19 mouse cellular contexts compared by ENCODE assay signal in the genomic region with DNA sequence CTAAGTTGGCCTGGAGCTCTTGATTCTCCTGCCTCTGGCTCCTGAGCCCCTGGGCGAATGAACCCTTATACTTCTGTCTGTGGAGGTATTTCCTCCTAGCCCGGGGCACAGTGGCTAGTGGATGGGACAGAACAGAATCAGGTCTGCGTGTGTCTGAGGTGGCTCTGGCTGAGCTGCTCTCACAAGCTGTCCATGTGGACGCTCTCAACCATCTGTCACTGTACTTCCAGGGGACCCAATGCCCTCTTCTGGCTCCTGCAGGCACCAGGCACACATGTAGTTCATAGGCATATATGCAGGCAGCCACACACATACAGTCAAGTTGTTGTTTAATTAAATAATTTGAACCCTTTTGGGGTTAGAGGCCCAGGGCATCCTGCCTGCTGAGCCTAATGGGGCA. TPM values are rescaled to one million over a fixed set of nuclear protein-coding genes. Genes with fewer than 3 reads are reported as not detected.
DNase-seq lines count a peak whose midpoint lies in the region; ATAC-seq lines count a peak whose summit lies in the region.
"Had no signal": no experiment of that assay in that cellular context is flagged by ENCODE, and none has a peak within 500 bp of the region (broad histone marks: within the 10 kb centered on the region; RNA-seq: fewer than 3 reads in every experiment).

No protein-coding gene starts in this region.

- intact Hi-C loops in heart, postnatal 14 days (cut with DNase I), result no loop called here

- H3K27me3 ChIP-seq in heart, embryonic 14.5 days (ENCODE audit: control insufficient read depth, insufficient read depth, low read length), result no peaks in the 10 kb centered on the region; the same call in 1 of the 2 replicates
- H3K27me3 ChIP-seq in intestine, embryonic 15.5 days (replicated peaks), result no peaks in the 10 kb centered on the region
- H3K27me3 ChIP-seq: embryonic facial prominence, embryonic 13.5 days; neural tube, embryonic 13.5 days had no signal

- H3K4me1 ChIP-seq in heart, embryonic 14.5 days (ENCODE audit: control insufficient read depth in 2 of 2, insufficient read depth in 2 of 2, low read length in 2 of 2), result peaks cover 6 to 7% of the 10 kb centered on the region in 2 experiments
- H3K4me1 ChIP-seq in intestine, embryonic 15.5 days (replicated peaks), result peaks cover 33% of the 10 kb centered on the region
- H3K4me1 ChIP-seq: neural tube, embryonic 13.5 days had no signal

- H3K27ac ChIP-seq in heart, embryonic 14.5 days (replicated peaks in 1 of 2; ENCODE audit: control insufficient read depth in 1 of 2, insufficient read depth in 1 of 2, low read depth in 2 of 2, low read length in 2 of 2), result no peak overlapping the region
- peak overlapping the region; percentile 75 for H3K27ac ChIP-seq in intestine, embryonic 15.5 days
- H3K27ac ChIP-seq: embryonic facial prominence, embryonic 13.5 days; limb, embryonic 10.5 days; neural tube, embryonic 13.5 days had no signal

- H3K4me2 ChIP-seq in heart, embryonic 14.5 days (ENCODE audit: low read length), result no peak overlapping the region
- H3K4me2 ChIP-seq in intestine, embryonic 15.5 days (replicated peaks), result no peak overlapping the region; the same call in 1 of the 2 replicates
- H3K4me2 ChIP-seq: embryonic facial prominence, embryonic 13.5 days; heart, embryonic 12.5 days; neural tube, embryonic 13.5 days had no signal

- H3K9me3 ChIP-seq in heart, embryonic 14.5 days (ENCODE audit: control insufficient read depth, low read length), result no peaks in the 10 kb centered on the region
- no peaks in the 10 kb centered on the region for H3K9me3 ChIP-seq in intestine, embryonic 15.5 days
- H3K9me3 ChIP-seq: embryonic facial prominence, embryonic 13.5 days; heart, embryonic 12.5 days; limb, embryonic 10.5 days; neural tube, embryonic 13.5 days had no signal

- no peak overlapping the region for H3K4me3 ChIP-seq in heart, embryonic 14.5 days (ENCODE audit: control insufficient read depth in 1 of 2, insufficient read depth in 1 of 2, low read depth in 1 of 2, low read length in 2 of 2)
- no peak overlapping the region for H3K4me3 ChIP-seq in intestine, embryonic 15.5 days (replicated peaks)
- H3K4me3 ChIP-seq: embryonic facial prominence, embryonic 13.5 days; heart, embryonic 12.5 days; limb, embryonic 10.5 days; neural tube, embryonic 13.5 days had no signal

- no peak overlapping the region for H3K9ac ChIP-seq in heart, embryonic 14.5 days (ENCODE audit: low read length)
- H3K9ac ChIP-seq in intestine, embryonic 15.5 days, result no peak overlapping the region
- H3K9ac ChIP-seq: embryonic facial prominence, embryonic 13.5 days; heart, embryonic 12.5 days; neural tube, embryonic 13.5 days had no signal

- DNase-seq in heart, postnatal 14 days, result no peak
- DNase-seq in retina, postnatal 1 day, result peak; percentile 29
- DNase-seq in retina, embryonic 14.5 days (ENCODE audit: low spot score), result no peak
- DNase-seq in c-Kit-positive CD71-positive TER-119-positive erythroid progenitor cells, embryonic 14.5 days (ENCODE audit: low spot score), result no peak
- DNase-seq in frontal cortex, postnatal 14 days (ENCODE audit: low spot score in 2 of 2), result no peak

- 0 out of 2 replicates have a peak, but pooled peaks have one; percentile 10 for ATAC-seq in heart, embryonic 14.5 days (ENCODE audit: insufficient number of reproducible peaks, insufficient read depth, low FRiP score, low read depth)
- peak; percentile 16; the same call in 1 of the 2 replicates for ATAC-seq in intestine, embryonic 15.5 days
- ATAC-seq in frontal cortex, adult (ENCODE audit: low TSS enrichment), result no peak

- H3K36me3 ChIP-seq in heart, embryonic 14.5 days (ENCODE audit: control insufficient read depth, insufficient read depth, low read length), result no peaks in the 10 kb centered on the region
- H3K36me3 ChIP-seq in intestine, embryonic 15.5 days, result no peaks in the 10 kb centered on the region
- H3K36me3 ChIP-seq: embryonic facial prominence, embryonic 13.5 days; heart, embryonic 12.5 days; limb, embryonic 10.5 days; neural tube, embryonic 13.5 days had no signal

- WGBS in heart, embryonic 14.5 days, result 61% methylated on average over 4 of the region's 4 CpGs
- WGBS in intestine, embryonic 15.5 days, result 58% methylated on average over 4 of the region's 4 CpGs

RNA-seq across cellular contexts. Expression of a gene that starts 4.0 kb away (rescaled TPM):
- not detected in 2 replicates for polyA plus RNA-seq in heart, embryonic 14.5 days (2014; fragmentation: Nextera tagmentation; extraction: Ambion mirVana)
- total RNA-seq in heart, postnatal 14 days (2021), result under 1 TPM in 1 of 2 experiments, not detected in 1; 0.53 TPM
- 1,110 and 1,149 TPM in 2 replicates for polyA plus RNA-seq in intestine, embryonic 15.5 days (2015; fragmentation: Nextera tagmentation; extraction: Ambion mirVana)
- total RNA-seq: common myeloid progenitor, adult 5-6 weeks; hematopoietic stem cell, adult 5-6 weeks; megakaryocyte progenitor cell, adult 5-6 weeks had no signal
- polyA plus RNA-seq: embryonic facial prominence, embryonic 13.5 days; forebrain, embryonic 11.5 days; inflammation-experienced regulatory T-cells, adult 6 months; limb, embryonic 10.5 days; neural tube, embryonic 13.5 days had no signal

RNA-seq across cellular contexts. Expression of a gene that starts 16.9 kb away (rescaled TPM):
- 29.0 and 30.1 TPM in 2 replicates for polyA plus RNA-seq in heart, embryonic 14.5 days (2014; fragmentation: Nextera tagmentation; extraction: Ambion mirVana)
- 10 to 100 TPM; 47.5 to 50.8 TPM for total RNA-seq in heart, postnatal 14 days (2021)
- polyA plus RNA-seq in intestine, embryonic 15.5 days (2015; fragmentation: Nextera tagmentation; extraction: Ambion mirVana), result 44.0 and 47.5 TPM in 2 replicates
- total RNA-seq: common myeloid progenitor, adult 5-6 weeks; hematopoietic stem cell, adult 5-6 weeks; megakaryocyte progenitor cell, adult 5-6 weeks had no signal
- polyA plus RNA-seq: inflammation-experienced regulatory T-cells, adult 6 months had no signal

RNA-seq across cellular contexts. Expression of a gene that starts 17.7 kb away (rescaled TPM):
- polyA plus RNA-seq in heart, embryonic 14.5 days (2014; fragmentation: Nextera tagmentation; extraction: Ambion mirVana), result 30.7 and 33.2 TPM in 2 replicates
- total RNA-seq in heart, postnatal 14 days (2021), result 10 to 100 TPM; 38.4 to 39.7 TPM
- 47.6 and 51.7 TPM in 2 replicates for polyA plus RNA-seq in intestine, embryonic 15.5 days (2015; fragmentation: Nextera tagmentation; extraction: Ambion mirVana)

RNA-seq across cellular contexts. Expression of a gene that starts 40.2 kb away (rescaled TPM):
- 0.16 TPM in 1 of 2 replicates, not detected in the other for polyA plus RNA-seq in heart, embryonic 14.5 days (2014; fragmentation: Nextera tagmentation; extraction: Ambion mirVana)
- total RNA-seq in heart, postnatal 14 days (2021), result not detected
- 0.23 and 0.42 TPM in 2 replicates for polyA plus RNA-seq in intestine, embryonic 15.5 days (2015; fragmentation: Nextera tagmentation; extraction: Ambion mirVana)
- total RNA-seq: adrenal gland, postnatal 36 days; common myeloid progenitor, adult 5-6 weeks; hematopoietic stem cell, adult 5-6 weeks had no signal
- polyA plus RNA-seq: gonadal fat pad, adult 2 months; inflammation-experienced regulatory T-cells, adult 6 months; neural tube, embryonic 13.5 days had no signal

RNA-seq across cellular contexts. Expression of a gene that starts 40.3 kb away (rescaled TPM):
- 13.6 and 14.5 TPM in 2 replicates for polyA plus RNA-seq in heart, embryonic 14.5 days (2014; fragmentation: Nextera tagmentation; extraction: Ambion mirVana)
- 1 to 10 TPM; 4.6 to 6.3 TPM for total RNA-seq in heart, postnatal 14 days (2021)
- polyA plus RNA-seq in intestine, embryonic 15.5 days (2015; fragmentation: Nextera tagmentation; extraction: Ambion mirVana), result 21.6 and 26.8 TPM in 2 replicates

Comparison
In these comparisons a context has a peak if more than half of its experiments do, and no peak if none do; other contexts are left out.
1. RNA of a gene that starts 4.0 kb away (polyA plus RNA-seq): 1,110 to 1,149 TPM in intestine, embryonic 15.5 days; not detected in heart, embryonic 14.5 days; every median in the first group is over 100 times any median in the second.